Mouse (Mus musculus): ENCODE measurements at regions not wholly inside any gene's neighbourhood (a gene's known extent, or its start where the extent isn't known, plus 50 kb on each side); places are given as distances from the start of the nearest gene placed in this dataset.

- TF ChIP-seq CTCF (conservative IDR thresholded peaks at IDR 0.05; ENCODE audit: low read length) (no peak), NANOG (IDR thresholded peaks at IDR 0.05; ENCODE audit: borderline replicate concordance, low read length) (no peak)
Observed at GRCm38 (mm10) chr5:53402022-53402421, 63.9 kb upstream of the Rbpj start.
